Mouse (Mus musculus) thymus, postnatal 25 days (tissue): ENCODE results near the gene Rmnd1.

Experiments
- DNase-seq: peaks from one replicate; pipeline ENCODE4 v3.0.0; 2022

The Rmnd1 gene

DNA sequence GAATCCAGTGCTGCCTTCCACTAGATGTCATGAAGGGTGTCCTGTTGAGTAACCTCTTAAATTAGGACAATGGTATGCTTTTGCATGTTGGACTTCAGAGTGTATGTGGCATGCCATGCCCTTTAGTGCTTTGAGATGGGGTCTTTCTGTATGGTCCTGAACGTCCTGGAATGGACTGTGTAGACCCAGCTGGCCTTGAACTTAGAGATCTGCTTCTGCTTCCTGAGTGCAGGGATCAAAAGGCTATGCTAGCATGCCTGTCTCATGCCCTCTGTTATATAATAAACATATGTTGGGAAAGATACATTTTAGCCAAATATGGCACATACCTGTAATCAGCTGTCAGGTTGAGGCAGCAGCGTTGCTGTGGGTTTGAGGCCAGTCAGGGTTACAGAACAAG lies 41.6 kb downstream of the Rmnd1 start:
- no peak for DNase-seq

GRCm38 (mm10) chr10:4389461-4390112 lies 42.6 kb downstream of the Rmnd1 start:
- no peak for DNase-seq

- no peak for DNase-seq
Observed at GRCm38 (mm10) chr10:4389036-4389435, 43.2 kb downstream of the Rmnd1 start.

GRCm38 (mm10) chr10:4388384-4388745 lies 43.8 kb downstream of the Rmnd1 start:
- no peak for DNase-seq

DNA sequence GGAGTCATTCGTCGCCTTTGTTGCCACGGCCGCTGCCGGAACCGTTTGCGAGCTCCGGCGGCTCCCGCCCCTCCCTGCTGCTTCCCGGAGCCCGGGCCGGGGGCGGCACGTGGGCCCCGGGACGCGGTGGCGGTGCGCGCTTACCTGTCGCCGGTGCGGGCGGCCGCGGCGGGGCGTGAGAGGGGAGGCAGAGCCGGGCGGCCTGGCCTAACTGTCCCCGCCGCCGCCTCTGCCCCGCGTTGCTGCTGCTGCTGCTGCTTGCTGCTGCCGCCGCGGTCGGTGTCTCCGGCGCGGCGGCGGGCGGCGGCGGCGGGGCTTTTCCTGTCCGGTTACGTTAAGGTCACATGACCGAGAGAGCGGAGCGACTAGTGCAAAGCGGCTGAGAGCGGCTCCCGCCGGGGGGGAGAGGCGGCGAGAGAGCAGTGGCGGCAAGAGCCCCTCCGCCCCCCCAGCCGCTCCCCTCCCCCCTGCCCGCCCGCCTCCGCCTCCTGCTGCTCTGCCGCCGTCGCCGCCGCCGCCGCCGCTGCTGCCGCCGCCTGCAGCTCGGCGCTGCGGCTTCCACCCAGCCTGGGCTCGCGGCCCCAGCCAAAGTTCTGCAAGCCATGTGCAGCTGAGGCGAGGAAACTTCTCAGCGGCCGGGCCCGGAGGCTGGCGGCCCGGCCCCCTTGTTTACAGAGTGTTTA lies 44.3 kb downstream of the Rmnd1 start, which contains the start of gene Zbtb2:
Gene Zbtb2, minus strand, starts transcription at position 408 of the 683 bp plus-strand sequence.
- peak; percentile 70 for DNase-seq

- peak; percentile 95 for DNase-seq
Observed at GRCm38 (mm10) chr10:4386609-4387591, 45.3 kb downstream of the Rmnd1 start.

GRCm38 (mm10) chr10:4384244-4384643 lies 47.9 kb downstream of the Rmnd1 start:
- DNase-seq, result no peak

- DNase-seq, result no peak
Observed at GRCm38 (mm10) chr10:4380748-4381147, 51.4 kb downstream of the Rmnd1 start.

- no peak for DNase-seq
Observed at GRCm38 (mm10) chr10:4376931-4377330, 55.3 kb downstream of the Rmnd1 start.

DNA sequence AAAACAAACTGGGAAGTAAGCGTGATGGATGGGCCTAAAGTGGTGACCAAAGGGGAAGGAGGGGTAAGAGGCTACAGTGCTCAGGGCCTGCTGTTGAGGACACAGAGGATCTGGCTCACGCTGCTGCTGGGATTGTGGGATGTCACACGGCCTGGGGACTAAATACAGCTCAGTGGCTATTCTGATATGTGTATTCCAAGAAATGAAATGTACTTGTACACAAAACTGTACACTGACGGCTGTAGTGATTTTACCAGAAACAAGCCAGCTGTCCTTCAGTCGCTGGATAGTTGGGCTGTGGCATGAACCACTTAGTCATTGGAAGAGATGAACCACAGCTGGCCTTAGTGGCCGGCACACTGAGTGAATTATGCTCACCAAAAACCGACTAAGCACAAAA lies 55.7 kb downstream of the Rmnd1 start:
- DNase-seq, result no peak

DNA sequence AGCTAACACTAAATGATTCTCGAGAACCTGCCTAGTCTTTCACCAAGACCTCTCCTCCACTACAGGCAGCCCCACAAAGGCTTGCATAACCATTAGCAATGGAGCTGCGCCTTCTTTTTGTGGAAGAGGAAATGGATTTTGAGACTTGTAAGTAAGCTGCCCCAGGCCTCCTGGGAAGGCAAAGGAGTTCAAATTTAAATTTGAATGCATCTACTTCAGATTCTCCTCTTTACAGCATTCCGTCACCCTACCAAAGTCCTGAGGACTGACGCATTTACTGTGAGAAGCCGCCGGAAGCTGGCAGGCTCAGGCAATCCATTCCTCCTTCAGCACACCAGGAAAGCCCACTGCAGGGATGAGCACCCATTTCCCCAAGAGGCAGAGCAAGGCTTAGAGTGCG lies 56.9 kb downstream of the Rmnd1 start:
- DNase-seq, result no peak

DNA sequence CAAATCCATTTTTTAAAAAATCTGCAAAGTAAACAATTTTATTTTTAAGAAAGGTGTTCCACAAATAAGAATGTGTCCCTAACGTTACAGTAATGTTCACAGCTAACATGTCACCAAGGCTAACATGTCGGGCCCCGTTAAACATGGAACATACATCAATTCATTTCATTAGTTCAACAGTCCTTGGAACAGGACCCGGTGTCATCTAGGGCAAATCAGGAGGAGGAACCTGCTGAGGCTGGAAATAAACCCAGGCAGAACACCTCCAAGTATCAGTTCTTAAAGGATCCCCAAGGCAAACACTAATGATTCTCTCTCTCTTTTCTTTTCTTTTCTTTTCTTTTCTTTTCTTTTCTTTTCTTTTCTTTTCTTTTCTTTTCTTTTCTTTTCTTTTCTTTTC lies 57.5 kb downstream of the Rmnd1 start:
- DNase-seq, result no peak

DNA sequence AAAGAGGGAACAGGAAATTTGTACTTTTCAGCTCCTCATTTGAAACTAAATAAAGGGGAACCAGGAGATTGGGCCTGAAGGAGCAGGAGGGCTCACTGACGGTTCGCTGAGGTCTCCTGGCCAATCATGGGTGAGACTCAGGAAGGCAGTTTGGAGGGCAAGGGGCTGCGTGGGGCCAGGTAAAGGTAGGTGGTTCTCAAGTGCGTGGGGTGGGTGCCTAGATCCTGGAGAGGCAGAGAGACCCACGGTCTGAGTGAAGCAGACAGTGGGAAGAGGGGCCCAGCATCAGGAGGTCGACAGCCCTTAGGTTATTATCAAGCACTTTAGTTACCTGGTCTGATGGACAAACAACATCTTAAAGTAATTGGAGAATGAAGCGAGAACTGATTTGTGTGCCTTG lies 57.9 kb downstream of the Rmnd1 start:
- DNase-seq, result no peak

DNA sequence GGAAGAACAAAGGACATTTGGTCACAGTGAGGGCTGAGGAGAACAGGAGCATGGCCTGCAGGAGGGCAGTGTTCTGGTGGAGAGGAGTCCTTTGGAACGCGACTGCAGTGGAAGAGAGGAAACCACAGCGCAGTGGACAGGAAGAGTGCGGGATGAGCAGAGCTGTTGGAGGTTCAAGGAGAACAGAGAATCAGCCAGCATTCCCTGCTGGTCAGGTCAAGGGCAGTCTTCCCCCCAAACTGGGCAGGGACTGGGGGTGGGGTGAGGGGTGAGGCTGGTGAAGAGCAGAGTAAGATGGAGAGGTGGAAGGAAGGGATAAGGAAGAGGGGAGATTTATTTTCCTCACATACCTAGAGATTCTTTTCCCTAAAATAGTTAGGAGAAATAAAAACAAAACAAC lies 58.6 kb downstream of the Rmnd1 start:
- no peak for DNase-seq

GRCm38 (mm10) chr10:4372011-4372410 lies 60.2 kb downstream of the Rmnd1 start:
- peak; percentile 47 for DNase-seq

- peak; percentile 41 for DNase-seq
Observed at GRCm38 (mm10) chr10:4370105-4370504, 62.1 kb downstream of the Rmnd1 start.

DNA sequence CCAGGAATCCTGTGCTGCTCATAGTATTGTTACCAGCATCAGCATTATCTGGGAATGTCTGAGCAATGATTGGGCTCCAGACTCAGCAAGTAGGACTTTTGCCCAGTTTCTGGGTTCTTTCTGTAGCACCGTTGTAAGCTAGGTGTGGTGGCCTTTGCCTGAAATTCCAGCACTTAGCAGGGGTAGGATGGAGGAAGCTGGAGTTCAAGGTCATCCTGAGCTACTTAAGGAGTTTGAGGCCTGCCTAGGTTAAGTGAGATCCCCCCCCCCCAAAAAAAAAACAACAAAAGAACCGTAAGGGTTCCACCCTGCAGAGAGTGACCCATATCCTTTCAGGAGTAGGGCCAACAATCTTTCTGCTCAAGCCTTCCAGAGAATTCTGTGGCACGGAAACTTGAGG lies 67.6 kb downstream of the Rmnd1 start:
- DNase-seq, result no peak

DNA sequence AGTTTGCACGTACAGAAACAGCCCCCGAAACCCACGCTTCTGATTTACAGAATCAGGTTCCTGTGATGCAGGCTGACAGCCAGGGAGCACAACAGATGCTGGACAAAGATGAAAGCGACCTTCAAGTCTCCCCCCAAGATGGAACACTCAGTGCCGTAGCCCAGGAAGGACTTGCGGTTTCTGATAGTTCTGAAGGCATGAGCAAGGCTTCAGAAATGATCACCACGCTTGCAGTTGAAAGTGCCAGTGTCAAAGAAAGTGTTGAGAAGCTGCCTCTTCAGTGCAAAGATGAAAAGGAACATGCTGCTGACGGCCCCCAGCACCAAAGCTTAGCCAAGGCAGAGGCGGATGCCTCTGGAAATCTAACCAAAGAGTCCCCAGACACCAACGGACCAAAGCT lies 74.8 kb downstream of the Rmnd1 start:
- peak; percentile 23 for DNase-seq

DNA sequence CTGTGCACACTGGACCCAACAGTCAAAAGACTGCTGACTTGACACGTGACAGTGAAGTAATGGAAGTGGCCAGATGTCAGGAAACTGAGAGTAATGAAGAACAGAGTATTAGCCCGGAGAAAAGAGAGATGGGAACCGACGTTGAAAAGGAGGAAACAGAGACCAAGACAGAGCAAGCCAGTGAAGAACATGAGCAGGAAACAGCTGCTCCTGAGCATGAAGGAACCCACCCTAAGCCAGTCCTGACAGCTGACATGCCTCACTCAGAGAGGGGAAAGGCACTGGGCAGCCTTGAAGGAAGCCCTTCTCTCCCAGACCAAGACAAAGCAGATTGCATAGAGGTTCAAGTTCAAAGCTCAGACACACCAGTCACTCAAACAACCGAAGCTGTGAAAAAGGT lies 75.5 kb downstream of the Rmnd1 start:
- peak; percentile 25 for DNase-seq

GRCm38 (mm10) chr10:4355882-4356451 lies 76.2 kb downstream of the Rmnd1 start:
- DNase-seq, result peak; percentile 52

GRCm38 (mm10) chr10:4354371-4355260 lies 77.6 kb downstream of the Rmnd1 start:
- no peak for DNase-seq
